Mouse (Mus musculus) MEL (cell line): ENCODE data around the gene Id1.

ENCODE experiments used
- BHLHE40 ChIP-seq: IDR thresholded peaks from 2 replicates; pipeline ENCODE4 v1.6.1; 2012; ENCODE audit warnings: low read depth, mild to moderate bottlenecking, inconsistent platforms, low read length, improper control_type of control experiment, borderline replicate concordance
- CHD1 ChIP-seq: IDR thresholded peaks from 2 replicates; pipeline ENCODE4 v1.6.1; 2012; ENCODE audit warnings: low read depth, mild to moderate bottlenecking, inconsistent platforms, low read length, improper control_type of control experiment
- CTCF ChIP-seq, 3 experiments: IDR thresholded peaks in 2 of 3; conservative IDR thresholded peaks in 1 of 3; 2 replicates each; pipeline ENCODE4 v1.5.1; 2011 to 2012; ENCODE audit warnings: low read length in 3 of 3, low read depth in 2 of 3, mild to moderate bottlenecking in 2 of 3, improper control_type of control experiment in 1 of 3, inconsistent platforms in 1 of 3, mixed read lengths in 1 of 3, moderate library complexity in 1 of 3; ENCODE audit not compliant: control insufficient read depth in 1 of 3, insufficient read depth in 1 of 3, poor library complexity in 1 of 3, severe bottlenecking in 1 of 3
- EP300 ChIP-seq, 2 experiments: IDR thresholded peaks; 2 replicates each; pipeline ENCODE4 v1.6.1; 2011; ENCODE audit warnings: improper control_type of control experiment in 2 of 2, low read length in 2 of 2, low read depth in 1 of 2, mild to moderate bottlenecking in 1 of 2
- ETS1 ChIP-seq: IDR thresholded peaks from 2 replicates; pipeline ENCODE4 v1.6.1; 2012; ENCODE audit warnings: low read depth, mild to moderate bottlenecking, inconsistent platforms, low read length, improper control_type of control experiment, moderate library complexity
- GATA1 ChIP-seq: IDR thresholded peaks from 2 replicates; pipeline ENCODE4 v1.6.1; 2011; ENCODE audit warnings: low read depth, low read length, improper control_type of control experiment
- HCFC1 ChIP-seq: IDR thresholded peaks from 2 replicates; pipeline ENCODE4 v1.6.1; 2012; ENCODE audit warnings: low read depth, mild to moderate bottlenecking, inconsistent platforms, low read length, improper control_type of control experiment, moderate library complexity
- POLR2A ChIP-seq, 2 experiments: IDR thresholded peaks; 2 replicates each; pipeline ENCODE4 v1.6.1; 2011 to 2012; ENCODE audit warnings: low read length in 2 of 2, mild to moderate bottlenecking in 2 of 2, control low read depth in 1 of 2, improper control_type of control experiment in 1 of 2, low read depth in 1 of 2, moderate library complexity in 1 of 2; ENCODE audit not compliant: control insufficient read depth in 1 of 2, insufficient read depth in 1 of 2, poor library complexity in 1 of 2
- POLR2AphosphoS5 ChIP-seq: IDR thresholded peaks from 2 replicates; pipeline ENCODE4 v1.6.1; 2012; ENCODE audit warnings: low read depth, borderline replicate concordance, mild to moderate bottlenecking, inconsistent platforms, low read length, moderate library complexity, mixed read lengths
- RAD21 ChIP-seq: IDR thresholded peaks from 2 replicates; pipeline ENCODE4 v1.6.1; 2011; ENCODE audit warnings: mild to moderate bottlenecking, low read depth, low read length, improper control_type of control experiment
- RCOR1 ChIP-seq: IDR thresholded peaks from 2 replicates; pipeline ENCODE4 v1.6.1; 2012; ENCODE audit warnings: low read depth, mild to moderate bottlenecking, inconsistent platforms, low read length, improper control_type of control experiment
- TBP ChIP-seq: IDR thresholded peaks from 2 replicates; pipeline ENCODE4 v1.8.0; 2011; ENCODE audit warnings: low read depth, low read length, improper control_type of control experiment
- ZC3H11A ChIP-seq: IDR thresholded peaks from 2 replicates; pipeline ENCODE4 v1.6.1; 2012; ENCODE audit warnings: low read depth, mild to moderate bottlenecking, inconsistent platforms, low read length, improper control_type of control experiment
- ZMIZ1 ChIP-seq: IDR thresholded peaks from 2 replicates; pipeline ENCODE4 v1.6.1; 2012; ENCODE audit warnings: low read depth, mild to moderate bottlenecking, inconsistent platforms, low read length, improper control_type of control experiment, moderate library complexity

- TF ChIP-seq POLR2A (IDR thresholded peaks at IDR 0.05; ENCODE audit: control insufficient read depth in 1 of 2, insufficient read depth in 1 of 2, low read depth in 1 of 2, low read length in 2 of 2, poor library complexity in 1 of 2) (no peak), CTCF (IDR thresholded peaks at IDR 0.05 in 2 of 3, conservative IDR thresholded peaks at IDR 0.05 in 1 of 3; ENCODE audit: control insufficient read depth in 1 of 3, insufficient read depth in 1 of 3, low read depth in 2 of 3, low read length in 3 of 3, poor library complexity in 1 of 3, severe bottlenecking in 1 of 3) (no peak), ZC3H11A (no peak), ZMIZ1 (no peak), BHLHE40 (no peak), RAD21 (no peak), ETS1 (no peak), TBP (no peak), EP300 (IDR thresholded peaks at IDR 0.05; ENCODE audit: low read depth in 1 of 2, low read length in 2 of 2) (no peak), GATA1 (no peak), RCOR1 (no peak), CHD1 (no peak), HCFC1 (no peak), POLR2AphosphoS5 (no peak)
Observed at GRCm38 (mm10) chr2:152727795-152728510, 8.1 kb upstream of the Id1 start.
